Mouse (Mus musculus) cerebellum, adult 2 months (tissue): ENCODE results near the gene Cttnbp2.

Source experiments
- CTCF ChIP-seq: fragments of 200-500 bp; IDR thresholded peaks from 2 replicates; pipeline ENCODE4 v1.5.1; 2011; ENCODE audit warnings: low read depth, mild to moderate bottlenecking, control low read depth, low read length, moderate library complexity, borderline replicate concordance; ENCODE audit not compliant: insufficient read depth
- POLR2A ChIP-seq: fragments of 200-500 bp; IDR thresholded peaks from 2 replicates; pipeline ENCODE4 v1.6.1; 2011; ENCODE audit warnings: low read length, control low read depth, borderline replicate concordance; ENCODE audit not compliant: insufficient read depth

DNA sequence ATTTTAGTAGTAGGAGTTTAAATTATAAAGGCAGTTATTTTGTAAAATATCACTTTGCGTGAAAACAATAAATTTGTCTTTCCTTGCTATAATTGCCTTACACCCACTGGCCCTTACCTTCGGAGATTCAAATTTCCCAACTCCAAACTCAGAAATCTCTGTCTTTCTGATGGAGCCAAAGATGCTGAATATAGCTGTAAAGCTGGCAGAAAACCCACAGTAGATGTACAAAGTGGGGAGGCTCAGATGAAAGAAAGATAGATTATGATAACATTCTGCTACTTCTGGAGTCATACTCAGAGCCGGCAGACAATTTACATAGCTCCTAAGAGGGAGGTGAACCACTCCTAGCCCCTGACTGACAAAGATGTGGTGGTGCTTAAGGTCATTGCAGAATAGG lies 15.8 kb upstream of the Cttnbp2 start:
- TF ChIP-seq POLR2A (no peak), CTCF (no peak)
